Mouse (Mus musculus): ENCODE results near the gene Smurf1.

Gene Smurf1

DNA sequence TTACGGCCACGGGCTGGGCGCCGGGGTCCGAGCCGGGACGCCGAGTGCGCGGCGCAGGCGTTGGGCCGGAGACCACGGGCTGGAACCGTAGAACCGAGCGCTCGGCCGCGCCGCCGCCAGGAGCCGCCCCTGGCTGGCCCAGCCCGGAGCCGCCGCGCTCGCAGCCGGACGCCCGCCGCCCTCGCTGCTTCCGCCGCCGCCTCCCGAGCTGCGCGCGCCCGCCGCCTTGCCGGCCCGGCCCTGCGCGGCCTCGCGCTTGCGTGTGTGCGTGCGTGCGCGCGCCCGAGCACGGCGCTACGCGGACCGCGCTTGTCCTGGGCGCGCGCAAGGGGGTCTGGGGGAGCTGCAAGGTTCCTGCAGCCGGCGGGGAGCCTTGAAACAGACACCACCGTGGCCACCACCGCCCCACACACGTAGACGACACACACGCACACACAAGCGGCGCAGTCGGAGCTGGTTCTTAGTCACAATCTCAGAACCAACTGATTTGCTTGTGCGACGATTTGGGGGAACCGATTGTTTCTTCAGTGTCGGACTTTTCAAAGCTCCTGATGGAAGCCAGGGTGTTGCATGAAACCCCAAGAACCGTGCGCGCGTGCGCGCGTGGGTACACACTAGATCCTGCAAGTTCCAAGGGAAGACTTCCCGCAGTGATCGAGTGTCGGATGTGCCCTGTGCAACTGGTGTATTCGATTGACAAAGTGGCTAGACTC lies at the start of gene Smurf1:
Smurf1 (minus strand) TSS at position 209 of the 713 bp plus-strand sequence.
- DNase-seq (ENCODE audit: low spot score in 2 of 2), result peak; percentile 69 to 88

DNA sequence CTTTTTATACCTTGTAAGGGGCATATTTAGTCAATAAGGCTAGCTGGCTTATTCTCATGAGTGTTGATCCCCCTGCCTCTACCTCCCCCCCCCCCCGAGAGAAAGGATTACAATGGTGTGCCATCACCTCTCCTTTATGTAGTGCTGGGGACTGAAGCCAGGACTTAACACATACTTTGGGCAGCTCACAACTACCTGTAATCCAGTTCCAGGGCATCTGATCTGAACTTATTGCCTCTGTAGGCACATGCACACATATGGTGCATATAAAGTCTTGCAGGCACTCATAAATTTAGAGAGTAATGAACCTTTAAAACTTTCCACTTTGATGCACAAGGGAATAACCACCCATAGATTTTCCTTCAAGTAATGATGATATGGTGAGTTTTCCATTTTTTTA lies 48.6 kb upstream of the Smurf1 start:
- DNase-seq (ENCODE audit: low spot score in 2 of 2), result no peak

DNA sequence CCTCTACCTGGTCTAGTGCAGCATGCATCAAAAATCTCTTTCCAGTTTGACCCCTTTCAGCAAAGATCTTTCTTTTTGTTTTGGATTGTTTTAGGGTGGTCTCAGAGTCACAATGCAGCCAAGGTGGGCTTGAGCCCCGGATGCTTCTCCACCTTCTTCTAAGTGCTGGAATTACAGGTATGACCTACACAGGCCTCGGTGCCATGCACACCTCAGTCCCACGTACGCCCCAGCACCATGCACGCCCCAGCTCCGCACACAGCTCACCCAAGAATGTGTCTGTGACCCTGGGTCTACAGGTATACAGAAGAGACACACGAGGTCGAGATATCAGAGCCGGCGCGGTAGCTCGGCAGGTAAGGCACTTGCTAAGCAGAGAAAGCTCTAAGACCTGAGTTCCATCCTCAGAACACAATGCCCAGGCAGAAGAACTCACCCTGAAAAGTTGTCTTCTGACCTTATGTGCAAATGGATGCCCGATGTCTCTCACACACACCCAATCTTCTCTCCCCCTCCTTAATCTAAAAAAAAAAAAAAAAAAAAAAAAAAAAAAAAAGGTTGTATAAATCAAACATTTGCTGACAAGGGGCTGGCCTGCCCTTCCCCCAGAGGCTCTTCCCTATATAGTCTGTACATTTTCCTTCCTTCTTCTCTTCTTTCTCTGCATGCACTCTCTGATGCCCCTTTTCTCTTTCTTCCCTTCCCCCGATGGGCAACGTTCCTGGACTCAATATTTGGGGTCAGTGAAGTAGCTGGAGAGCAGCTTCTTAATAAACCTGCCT lies 43.4 kb upstream of the Smurf1 start:
- DNase-seq (ENCODE audit: low spot score in 2 of 2), result no peak

DNA sequence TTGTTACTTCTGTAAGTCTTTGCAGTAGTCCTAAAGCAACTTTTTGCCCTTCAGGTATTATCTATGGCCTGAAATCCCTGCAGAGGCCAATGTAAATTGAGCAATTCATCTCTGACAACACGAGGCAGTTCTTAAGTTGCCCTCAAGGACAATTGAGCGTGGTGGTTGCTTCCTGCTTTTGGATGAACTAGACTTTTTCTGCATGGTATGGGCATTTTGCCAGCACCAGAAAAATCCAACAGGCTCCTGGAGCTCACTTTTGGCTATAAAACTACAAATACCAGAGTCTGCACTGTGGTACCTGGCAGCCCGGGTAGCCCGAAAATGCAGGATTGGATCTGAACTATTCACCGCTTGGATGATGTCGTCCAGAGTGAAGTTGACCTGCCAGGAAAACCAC lies 39.9 kb upstream of the Smurf1 start:
- no peak for DNase-seq (ENCODE audit: low spot score in 2 of 2)

DNA sequence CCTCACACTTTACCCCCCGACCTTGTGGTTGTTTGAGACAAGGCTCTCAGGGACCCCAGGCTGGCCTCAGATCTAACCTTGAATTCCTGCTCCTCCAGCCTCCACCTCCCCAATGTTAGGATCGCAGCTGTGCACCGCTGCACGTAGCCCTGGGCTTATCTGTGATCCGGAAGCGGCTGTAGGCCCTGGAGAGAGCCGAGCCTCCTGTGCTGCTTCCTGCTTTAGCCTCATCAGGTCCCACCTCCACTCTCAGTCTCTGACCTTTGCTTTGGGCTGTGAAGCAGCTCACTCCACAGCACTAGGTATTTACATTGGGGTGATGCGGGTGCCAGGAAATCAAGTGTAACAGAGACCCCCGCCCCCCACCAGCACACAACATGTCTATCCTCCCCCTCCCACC lies 38.8 kb upstream of the Smurf1 start:
- DNase-seq (ENCODE audit: low spot score in 2 of 2), result no peak

DNA sequence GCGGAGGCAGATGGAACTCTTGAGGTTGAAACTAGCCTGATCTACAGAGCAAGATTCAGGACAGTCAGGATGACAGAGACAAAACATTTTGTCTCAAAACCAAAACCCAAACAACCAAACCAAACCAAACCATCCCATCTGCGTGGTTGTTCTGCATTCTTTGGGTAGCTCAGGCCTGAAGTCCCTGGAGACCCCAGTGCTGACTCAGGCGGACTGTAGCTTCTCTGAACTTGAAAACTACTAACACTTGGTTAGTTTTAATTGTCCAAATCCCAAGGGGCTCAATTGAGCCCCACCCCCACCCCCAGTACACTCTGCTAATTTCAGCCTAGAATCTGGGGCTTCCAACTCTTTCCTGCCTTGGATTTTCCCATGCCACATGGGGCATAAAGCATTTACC lies 37.7 kb upstream of the Smurf1 start:
- DNase-seq (ENCODE audit: low spot score in 2 of 2), result no peak

DNA sequence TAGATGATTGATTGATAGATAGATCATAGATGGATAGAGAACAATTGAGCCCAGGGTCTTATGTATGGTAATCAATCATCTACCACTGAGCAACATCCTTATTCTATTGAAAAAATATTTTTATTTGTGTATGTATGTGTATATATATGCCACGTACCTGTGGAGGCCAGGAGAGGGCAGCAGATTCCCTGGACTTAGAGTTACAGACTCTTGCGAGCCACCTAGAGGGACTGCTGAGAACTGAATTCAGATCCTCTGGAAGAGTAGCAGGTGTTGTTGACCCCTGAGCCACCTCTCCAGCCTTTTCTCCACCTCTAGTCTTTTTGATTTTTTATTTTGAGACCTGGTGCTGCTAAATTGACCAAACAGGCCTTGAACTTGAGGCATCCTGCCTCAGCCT lies 32.8 kb upstream of the Smurf1 start:
- DNase-seq (ENCODE audit: low spot score in 2 of 2), result no peak

DNA sequence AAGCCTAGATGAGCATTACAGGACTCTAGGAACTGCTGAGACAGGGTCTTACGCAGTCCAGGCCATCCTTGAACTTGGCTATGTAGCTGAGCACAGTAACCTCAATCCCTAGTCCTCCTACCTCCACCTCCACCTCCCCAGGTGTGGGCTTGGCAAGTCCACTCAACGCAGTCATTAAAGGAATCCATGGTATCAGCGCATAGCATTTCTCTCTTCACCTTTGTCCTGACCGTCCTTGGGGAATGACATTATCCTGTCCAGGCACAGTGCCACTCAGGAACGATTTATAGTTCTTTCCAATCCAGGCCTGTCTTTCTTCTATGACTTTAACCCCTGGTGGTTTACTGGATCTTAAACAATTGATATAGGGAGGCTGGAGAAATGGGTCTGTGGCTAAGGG lies 24.8 kb upstream of the Smurf1 start:
- DNase-seq (ENCODE audit: low spot score in 2 of 2), result no peak

DNA sequence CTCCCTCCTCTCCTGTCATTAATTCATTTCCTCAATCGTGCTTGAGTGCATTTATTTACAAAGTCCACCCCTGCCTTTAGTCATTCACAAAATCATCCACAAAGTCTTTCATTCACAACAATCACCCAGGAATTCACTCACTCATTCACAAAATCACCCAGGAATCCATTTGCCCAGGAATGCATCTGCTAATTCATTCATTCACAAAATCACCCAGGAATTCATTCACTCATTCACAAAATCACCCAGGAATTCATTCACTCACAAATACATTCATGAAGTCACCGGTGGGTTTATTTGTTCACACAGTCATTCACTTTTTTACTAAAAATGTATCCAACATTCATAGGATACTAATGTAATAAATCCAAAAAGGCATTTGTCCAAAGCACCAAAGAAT lies 24.4 kb upstream of the Smurf1 start:
- DNase-seq (ENCODE audit: low spot score in 2 of 2), result no peak

DNA sequence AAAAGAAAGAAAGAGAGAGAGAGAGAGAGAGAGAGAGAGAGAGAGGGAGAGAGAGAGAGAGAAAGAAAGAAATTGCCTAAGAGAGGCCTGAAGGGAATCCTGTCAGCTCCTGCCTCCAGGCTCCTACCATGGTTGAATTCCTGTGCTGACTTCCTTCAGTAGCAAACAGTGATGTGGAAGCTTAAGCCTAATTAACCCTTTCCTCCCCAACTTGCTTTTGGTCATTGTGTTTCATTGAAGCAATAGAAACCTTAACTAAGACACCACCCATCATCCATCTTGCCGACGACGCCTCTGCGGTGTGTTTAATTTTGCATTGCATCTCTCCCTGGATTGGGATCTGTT lies 23.4 kb upstream of the Smurf1 start:
- DNase-seq (ENCODE audit: low spot score in 2 of 2), result no peak

DNA sequence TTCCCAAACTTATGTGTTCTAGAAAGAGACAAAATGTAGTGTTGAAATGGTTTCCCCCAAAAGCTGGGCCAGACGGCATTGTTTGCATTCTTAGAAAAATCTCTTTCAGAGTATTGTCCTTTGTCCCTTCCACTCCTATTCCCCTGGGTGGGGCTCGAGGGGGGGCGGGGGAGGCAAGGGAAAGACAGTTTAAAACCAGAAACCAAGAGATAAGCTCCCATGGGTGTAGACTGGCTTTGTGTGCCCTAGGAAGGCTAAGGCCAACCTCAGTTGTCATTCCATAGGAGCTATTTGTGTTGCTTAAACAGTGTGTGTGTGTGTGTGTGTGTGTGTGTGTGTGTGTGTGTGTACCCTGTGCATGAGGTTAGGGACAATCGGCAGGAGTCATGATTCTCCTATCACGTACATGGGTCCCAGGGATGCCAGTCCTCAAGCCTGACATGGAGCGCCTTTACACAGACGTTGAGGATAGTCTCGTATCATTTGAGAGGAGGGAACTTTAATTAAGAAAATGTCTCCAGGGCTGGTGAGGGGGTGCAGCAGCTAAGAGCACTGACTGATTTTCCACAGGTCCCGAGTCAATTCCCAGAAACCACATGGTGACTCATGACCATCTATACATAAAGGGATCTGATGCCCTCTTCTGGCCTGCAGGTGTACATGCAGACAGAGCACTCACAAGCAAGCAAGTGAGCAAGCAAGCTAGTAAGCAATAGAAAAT lies 22.9 kb upstream of the Smurf1 start:
- peak in 1 of 2 experiments; percentile 26 for DNase-seq (ENCODE audit: low spot score in 2 of 2)

DNA sequence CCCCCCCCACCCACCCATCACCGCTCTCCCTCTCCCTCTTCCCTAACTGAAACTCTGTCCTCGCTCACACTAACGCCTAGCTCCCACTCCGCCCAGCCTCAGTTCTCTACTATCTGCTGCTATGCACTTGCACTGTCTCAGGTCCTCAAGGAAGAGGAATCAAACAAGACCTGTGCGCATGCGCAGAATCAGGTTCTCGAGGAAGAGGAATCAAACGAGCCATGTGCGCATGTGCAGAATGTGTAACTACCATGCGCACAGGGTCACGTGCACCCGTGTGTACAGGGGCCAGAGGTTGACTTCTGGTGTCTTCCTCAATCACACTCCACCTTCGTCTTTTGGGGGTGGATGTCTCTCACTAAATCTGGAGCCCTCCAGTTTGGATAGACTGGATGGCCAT lies 21.9 kb upstream of the Smurf1 start:
- no peak for DNase-seq (ENCODE audit: low spot score in 2 of 2)

DNA sequence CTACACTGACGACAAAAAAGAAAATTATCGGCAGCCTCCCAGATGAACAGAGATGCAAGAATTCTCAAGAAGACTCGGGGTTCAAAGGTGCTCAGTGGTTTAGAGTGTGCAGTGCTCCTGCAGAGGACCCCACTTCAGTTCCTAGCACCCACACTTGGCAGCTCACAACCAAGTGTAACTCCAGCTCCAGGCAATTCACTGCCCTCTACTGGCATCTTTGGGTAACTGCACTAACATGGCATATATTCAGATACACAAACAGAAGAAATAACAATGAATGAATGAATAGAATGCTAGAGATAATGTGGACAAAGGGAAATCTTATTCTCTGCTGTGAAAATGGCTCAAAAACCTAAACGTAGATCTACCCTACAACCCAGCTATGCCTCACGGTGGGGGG lies 19.2 kb upstream of the Smurf1 start:
- no peak for DNase-seq (ENCODE audit: low spot score in 2 of 2)

DNA sequence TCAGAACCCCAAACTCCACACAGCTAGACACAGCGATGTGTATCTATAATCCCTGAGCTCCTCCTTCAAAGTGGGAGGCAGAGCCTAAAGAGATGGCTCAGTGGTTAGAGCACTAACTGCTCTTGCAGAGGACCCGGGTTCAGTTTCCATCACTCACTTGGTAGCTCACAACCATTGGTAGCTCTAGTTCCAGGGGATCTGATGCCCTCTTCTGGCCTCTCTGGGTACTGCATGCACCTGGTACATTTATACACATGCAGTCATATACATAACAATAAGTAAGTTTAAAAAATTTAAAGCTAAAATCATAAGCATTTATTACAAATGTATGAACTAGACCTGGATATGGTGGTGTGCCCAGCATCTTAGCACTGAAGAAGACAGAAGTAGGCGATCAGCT lies 17.6 kb upstream of the Smurf1 start:
- DNase-seq (ENCODE audit: low spot score in 2 of 2), result no peak

DNA sequence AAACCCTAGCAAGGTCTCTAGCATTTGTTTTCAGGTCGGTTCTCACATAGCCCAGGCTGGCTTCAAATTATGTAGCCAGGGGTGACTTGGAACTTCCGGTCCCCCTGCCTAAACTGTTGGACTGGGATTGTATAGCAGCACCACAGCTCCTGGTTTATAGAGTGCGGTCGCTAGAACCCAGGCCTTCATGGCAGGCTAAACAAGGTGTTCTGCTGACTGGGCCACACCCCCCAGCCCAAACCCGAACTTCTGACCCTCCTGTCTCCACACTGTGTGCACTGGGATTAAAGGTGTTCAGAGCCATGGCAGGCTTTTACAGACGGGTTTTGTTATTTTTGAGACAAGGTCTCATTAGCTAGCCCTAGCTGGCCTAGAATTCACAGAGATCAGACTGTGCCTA lies 13.5 kb upstream of the Smurf1 start:
- no peak for DNase-seq (ENCODE audit: low spot score in 2 of 2)

DNA sequence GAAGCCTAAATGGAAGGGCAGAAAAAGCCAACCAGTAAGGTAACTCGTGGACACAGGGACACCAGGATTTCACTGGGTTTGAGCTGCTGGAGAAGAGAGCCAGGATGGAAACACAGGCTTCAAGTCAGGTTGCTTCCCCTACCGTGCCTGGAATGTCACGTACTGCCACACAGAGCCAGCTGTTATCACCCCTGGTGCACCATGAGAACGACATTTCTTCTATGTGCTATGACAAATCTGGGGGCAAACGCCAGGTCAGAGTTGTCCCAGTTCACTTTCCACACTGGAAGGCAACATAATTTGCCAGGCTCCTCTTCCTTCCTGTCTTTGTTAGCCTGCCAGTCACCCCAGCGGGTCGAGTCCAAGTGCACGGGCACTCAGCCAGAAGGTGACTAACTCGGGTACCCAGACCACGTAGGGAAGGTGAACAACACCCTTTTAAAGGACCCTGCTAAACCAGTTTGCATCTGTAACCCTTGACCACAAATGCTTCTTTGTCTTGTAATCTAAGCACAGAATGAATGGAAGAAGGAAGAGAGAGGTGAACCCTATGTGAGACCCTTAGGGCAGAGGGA lies 13.0 kb upstream of the Smurf1 start:
- DNase-seq (ENCODE audit: low spot score in 2 of 2), result no peak

DNA sequence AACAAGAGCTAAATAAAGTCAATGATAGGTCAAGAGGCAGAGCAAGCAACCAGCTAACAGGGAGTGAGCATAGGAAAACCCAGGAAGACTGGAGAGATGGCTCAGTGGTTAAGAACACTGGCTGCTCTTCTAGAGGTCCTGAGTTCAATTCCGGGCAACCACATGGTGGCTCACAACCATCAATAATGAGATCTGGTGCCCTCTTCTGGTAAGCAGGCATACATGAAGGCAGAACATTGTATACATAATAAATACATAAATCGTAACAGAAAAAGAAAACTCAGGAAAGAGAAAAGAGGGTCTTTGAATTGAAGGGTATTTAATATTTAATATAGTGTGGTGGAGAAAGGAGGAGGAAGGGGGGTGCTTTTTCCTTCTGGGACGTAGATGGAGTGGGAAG lies 5.6 kb upstream of the Smurf1 start:
- DNase-seq (ENCODE audit: low spot score in 2 of 2), result no peak

DNA sequence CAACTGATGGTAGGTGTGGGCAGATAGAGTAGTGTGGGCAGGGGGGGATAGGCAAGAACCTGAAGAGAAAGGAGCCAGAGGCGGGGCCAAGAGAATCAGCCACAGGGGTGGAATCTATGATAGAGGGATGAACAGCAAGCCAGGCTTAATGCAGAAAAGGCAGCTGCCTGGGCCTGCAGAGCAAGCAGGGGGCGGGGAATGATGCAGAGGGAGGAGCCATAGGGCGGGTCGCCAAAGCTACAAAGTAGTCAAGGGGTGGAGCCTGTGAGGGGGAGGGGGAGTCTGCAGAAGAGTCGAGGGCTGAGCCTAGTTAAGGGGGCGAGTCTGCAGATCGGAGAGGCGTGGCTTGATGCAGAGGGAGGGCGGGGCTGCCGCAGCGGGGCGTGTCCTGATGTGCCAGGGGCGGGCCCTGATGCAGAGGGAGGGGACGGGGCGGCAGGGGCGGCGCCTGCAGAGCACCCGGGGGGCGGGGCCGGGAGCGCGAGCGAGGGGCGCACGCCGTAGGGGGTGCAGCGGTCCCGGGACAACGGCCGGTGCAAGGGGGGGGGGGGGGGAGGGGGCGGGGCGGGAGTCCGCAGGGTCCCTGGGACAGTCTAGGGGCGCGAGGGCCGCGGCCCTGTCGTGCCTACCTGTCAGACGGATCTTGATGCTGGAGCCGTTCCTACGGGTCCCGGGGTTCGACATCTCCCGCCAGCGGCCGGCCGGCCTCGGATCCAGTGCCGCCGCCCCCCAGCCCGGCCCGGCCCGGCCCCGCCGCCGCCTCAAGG lies 592 bp downstream of the Smurf1 start:
- peak; percentile 71 to 84 for DNase-seq (ENCODE audit: low spot score in 2 of 2)

DNA sequence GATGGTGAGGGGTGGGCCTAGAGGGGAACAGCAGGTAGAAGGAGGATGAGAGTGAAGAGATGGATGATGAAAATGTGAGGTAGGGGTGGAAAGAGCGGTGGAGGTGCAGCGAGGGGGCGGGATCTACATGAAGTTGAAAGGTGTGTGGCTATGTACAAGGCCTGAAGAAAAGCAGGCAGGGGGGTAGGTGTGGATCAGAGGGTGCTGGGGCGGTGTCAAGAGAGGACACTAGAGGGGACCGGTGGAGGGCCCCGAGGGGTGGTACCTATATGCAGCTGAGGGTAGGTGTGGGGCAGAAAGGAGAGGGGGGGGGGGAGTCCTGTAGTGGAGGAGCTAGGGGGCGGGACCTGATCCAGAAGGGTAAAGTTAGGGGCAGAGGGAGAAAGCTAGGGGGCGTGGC lies 1.2 kb downstream of the Smurf1 start:
- no peak for DNase-seq (ENCODE audit: low spot score in 2 of 2)

DNA sequence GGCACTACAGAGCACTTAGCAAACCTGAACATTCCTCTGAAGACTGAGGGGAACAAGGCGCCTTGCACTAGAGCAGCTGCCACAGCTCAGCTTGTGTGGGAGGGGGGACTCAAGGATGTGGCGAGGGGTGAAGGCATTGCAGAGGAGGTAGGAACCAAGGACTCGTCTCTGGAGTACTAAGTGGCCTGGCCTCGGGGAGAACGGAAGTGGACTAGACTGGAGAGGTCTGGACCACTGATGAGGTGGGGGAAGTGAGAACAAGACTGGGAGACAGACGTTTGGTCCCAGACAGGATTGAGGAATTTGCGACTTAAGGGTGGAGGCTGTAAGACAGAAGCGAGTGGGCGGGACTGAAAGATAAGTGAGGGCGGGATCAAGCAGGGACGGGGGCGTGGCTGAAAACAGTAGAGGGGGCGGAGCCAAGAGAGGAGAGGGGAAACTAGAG lies 1.8 kb downstream of the Smurf1 start:
- DNase-seq (ENCODE audit: low spot score in 2 of 2), result peak in 1 of 2 experiments; percentile 37

DNA sequence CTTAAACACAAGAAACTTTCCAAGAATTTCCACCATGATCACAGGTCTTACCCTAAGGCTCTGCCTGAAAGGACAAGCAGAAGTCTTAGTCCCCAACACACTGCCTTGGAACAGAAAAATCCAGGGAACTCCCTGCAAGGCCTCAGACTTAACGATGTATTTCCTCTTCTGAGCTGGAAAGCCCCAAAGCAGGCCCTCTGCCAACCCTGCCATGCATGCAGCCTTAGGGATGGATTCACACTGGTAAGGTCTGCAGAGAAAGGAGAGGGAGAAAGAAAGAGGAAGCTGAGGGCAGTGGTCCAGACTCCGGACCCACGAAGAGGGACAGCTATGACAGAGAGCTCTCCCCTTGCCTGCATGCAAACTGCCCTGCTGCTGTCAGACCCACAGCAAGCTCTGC lies 2.2 kb downstream of the Smurf1 start:
- DNase-seq (ENCODE audit: low spot score in 2 of 2), result no peak

DNA sequence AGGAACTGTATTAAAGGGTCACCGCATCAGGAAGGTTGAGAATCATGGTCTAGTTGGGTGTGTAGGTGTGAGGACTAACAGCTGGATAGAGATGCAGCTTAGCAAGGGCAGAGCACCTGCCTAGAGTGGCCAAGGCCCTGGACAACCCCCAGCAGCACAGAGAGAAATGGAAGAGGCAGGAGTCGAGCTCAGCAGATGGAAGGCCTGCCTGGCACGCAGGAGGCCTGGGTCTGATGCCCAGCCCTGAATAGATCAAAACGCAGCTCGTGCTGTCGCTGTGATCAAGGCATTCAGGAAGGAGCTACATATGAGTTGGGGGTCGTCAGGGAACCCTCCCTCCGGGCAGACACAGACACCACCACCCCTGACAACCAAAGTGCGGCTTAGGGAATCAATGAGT lies 7.4 kb downstream of the Smurf1 start:
- no peak for DNase-seq (ENCODE audit: low spot score in 2 of 2)
